Mouse (Mus musculus) liver, adult 2 months (tissue): ENCODE results near the gene Mlst8. TPM values are rescaled to one million over a fixed set of nuclear protein-coding genes. Genes with fewer than 3 reads are reported as not detected.

Experiments
- DNase-seq: peaks from one replicate; pipeline ENCODE4 v3.0.0-alpha.2; 2011; ENCODE audit warnings: low read depth, low spot score; ENCODE audit errors: extremely low read depth
- H3K27ac ChIP-seq: fragments of 200-500 bp; replicated peaks from 2 replicates; pipeline ENCODE4 v1.5.1; 2012; ENCODE audit warnings: low read depth, mild to moderate bottlenecking, control low read depth, inconsistent platforms, low read length; ENCODE audit not compliant: insufficient read depth
- H3K27me3 ChIP-seq: fragments of 200-500 bp; 2 replicates; pipeline ENCODE4 v1.6.1; 2012; ENCODE audit warnings: mild to moderate bottlenecking, moderate library complexity, low read length, inconsistent platforms; ENCODE audit not compliant: control insufficient read depth, insufficient read depth
- H3K36me3 ChIP-seq: fragments of 200-500 bp; 2 replicates; pipeline ENCODE4 v1.6.1; 2012; ENCODE audit warnings: low read length, inconsistent platforms; ENCODE audit not compliant: control insufficient read depth, insufficient read depth
- H3K4me1 ChIP-seq: fragments of 200-500 bp; 2 replicates; pipeline ENCODE4 v1.6.1; 2011; ENCODE audit warnings: low read length; ENCODE audit not compliant: control insufficient read depth, insufficient read depth
- H3K4me3 ChIP-seq: fragments of 200-500 bp; 2 replicates; pipeline ENCODE4 v1.5.1; 2011; ENCODE audit warnings: low read depth, mild to moderate bottlenecking, control low read depth, low read length, moderate library complexity; ENCODE audit not compliant: insufficient read depth
- H3K79me2 ChIP-seq: fragments of 200-500 bp; 2 replicates; pipeline ENCODE4 v1.6.1; 2012; ENCODE audit warnings: inconsistent platforms, mild to moderate bottlenecking, low read length, moderate library complexity; ENCODE audit not compliant: control insufficient read depth, insufficient read depth
- H3K9ac ChIP-seq: fragments of 200-500 bp; 2 replicates; pipeline ENCODE4 v1.6.1; 2012; ENCODE audit warnings: low read depth, mild to moderate bottlenecking, control low read depth, inconsistent platforms, low read length
- CTCF ChIP-seq: fragments of 200-500 bp; IDR thresholded peaks from 2 replicates; pipeline ENCODE4 v1.5.1; 2011; ENCODE audit warnings: low read depth, low read length, control low read depth
- POLR2A ChIP-seq: fragments of 200-500 bp; IDR thresholded peaks from 2 replicates; pipeline ENCODE4 v1.6.1; 2011; ENCODE audit warnings: low read length, control low read depth; ENCODE audit not compliant: insufficient read depth; ENCODE audit errors: extremely low read depth
- WGBS: fragments of 180-500 bp; shearing (Covaris S2); methylation state at CpG from one replicate; pipeline ENCODE4 v1.1.7; 2018; 5-methylcytosine and 5-hydroxymethylcytosine counted together
- polyA plus RNA-seq: library from polyadenylated mRNA; depleted of rRNA; stranded (reverse); fragments of >200 nt; gene quantifications from 2 replicates; pipeline ENCODE4 v1.2.3, GENCODE M21; 2012
- total RNA-seq: library from RNA; depleted of rRNA; stranded (reverse); fragments of >200 nt; gene quantifications from 2 replicates; pipeline ENCODE4 v1.2.3, GENCODE M21; 2014

The Mlst8 gene
- total and polyA plus RNA-seq, 2 experiments: 3.5 to 16.7 TPM

DNA sequence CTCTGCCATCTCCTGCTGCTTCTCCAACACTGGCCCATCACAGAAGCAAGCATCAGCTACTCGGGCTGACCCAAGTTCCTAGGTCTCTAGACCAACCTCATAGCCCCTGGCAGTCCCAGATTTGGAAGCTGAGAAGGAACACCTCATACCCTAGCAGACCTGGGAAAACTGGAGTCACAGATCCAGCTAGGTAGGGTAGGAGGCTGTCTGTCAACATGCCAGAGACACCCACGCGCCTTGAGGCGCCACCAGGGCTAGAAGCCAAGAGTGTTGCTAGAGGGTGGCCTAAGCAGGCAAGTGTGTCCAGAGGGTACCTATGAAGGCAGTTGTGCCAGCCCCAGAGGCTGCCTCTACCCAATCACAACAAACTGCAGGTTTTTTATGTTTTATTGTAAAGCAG is 35.5 kb downstream of the Mlst8 start:
- H3K4me3 ChIP-seq: no peak overlapping the region
- WGBS: 69% methylated on average over 4 of the region's 4 CpGs
- H3K27ac ChIP-seq: no peak overlapping the region
- peaks cover 21% of the 10 kb centered on the region; the same call in 1 of the 2 replicates for H3K36me3 ChIP-seq
- H3K4me1 ChIP-seq: no peaks in the 10 kb centered on the region
- no peaks in the 10 kb centered on the region for H3K79me2 ChIP-seq
- no peaks in the 10 kb centered on the region for H3K27me3 ChIP-seq
- no peak for DNase-seq
- H3K9ac ChIP-seq: no peak overlapping the region
- TF ChIP-seq CTCF: no peak
- no peak for TF ChIP-seq POLR2A

DNA sequence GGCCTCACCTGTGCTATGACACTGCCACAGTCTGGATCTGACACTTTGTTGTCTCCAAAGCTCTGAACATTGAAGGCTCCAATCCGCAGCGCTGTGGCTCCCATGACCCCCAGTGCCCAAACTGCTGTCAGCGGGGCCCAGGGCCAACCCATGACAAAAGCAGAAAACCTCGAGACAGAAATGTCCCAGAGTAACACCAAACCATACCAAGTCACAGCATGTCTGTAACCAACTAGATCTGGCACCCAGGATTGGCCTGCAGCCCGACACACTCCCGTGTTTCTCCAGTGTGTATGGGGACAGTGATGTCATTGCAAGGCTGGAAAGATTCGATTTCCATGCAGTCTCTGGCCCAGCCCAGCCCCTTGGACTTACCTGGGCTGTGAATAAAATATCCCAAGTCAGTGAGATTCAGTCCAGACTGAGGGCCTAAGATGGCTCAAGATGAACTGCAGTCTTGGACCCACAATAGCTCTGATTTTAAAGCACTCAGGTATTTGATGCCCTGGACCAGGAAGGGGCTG is 36.2 kb downstream of the Mlst8 start, which contains the start of gene Dnase1l2:
Dnase1l2 (minus strand) TSS at position 474 of the 524 bp plus-strand sequence.
- H3K4me1 ChIP-seq: no peaks in the 10 kb centered on the region
- no peak within 1 kb of the TSS for H3K27ac ChIP-seq
- peak; percentile 38 for DNase-seq
- peaks cover 26% of the 10 kb centered on the region for H3K36me3 ChIP-seq
- WGBS: 48% methylated on average over 7 of the region's 7 CpGs
- H3K4me3 ChIP-seq: no peak within 1 kb of the TSS
- TF ChIP-seq POLR2A: no peak
- H3K9ac ChIP-seq: no peak within 1 kb of the TSS
- no peaks in the 10 kb centered on the region for H3K27me3 ChIP-seq
- H3K79me2 ChIP-seq: no peaks in the 10 kb centered on the region

DNA sequence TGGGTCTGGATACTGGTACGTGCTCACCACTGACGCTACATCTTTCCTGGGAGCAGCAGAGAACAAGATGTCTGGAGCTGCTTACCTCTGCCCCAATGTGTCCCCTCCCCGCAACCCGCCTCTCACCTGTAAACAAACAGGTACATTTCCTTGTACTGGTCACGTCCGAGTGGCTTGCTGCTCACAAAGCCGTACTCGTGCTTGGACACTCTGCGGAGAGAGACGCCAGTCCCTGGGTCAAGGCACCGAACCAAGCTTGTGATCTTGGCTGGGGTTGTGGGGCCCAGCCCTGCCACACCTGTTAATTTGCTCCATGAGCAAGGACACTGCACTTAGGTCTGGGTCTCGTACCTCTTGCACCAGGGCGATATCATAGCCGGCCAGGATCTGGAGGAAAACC is 36.8 kb downstream of the Mlst8 start:
- H3K4me1 ChIP-seq: no peaks in the 10 kb centered on the region
- no peaks in the 10 kb centered on the region for H3K79me2 ChIP-seq
- H3K36me3 ChIP-seq: peaks cover 29% of the 10 kb centered on the region
- no peak overlapping the region for H3K9ac ChIP-seq
- TF ChIP-seq CTCF: no peak
- no peak for TF ChIP-seq POLR2A
- no peak overlapping the region for H3K4me3 ChIP-seq
- H3K27me3 ChIP-seq: no peaks in the 10 kb centered on the region
- H3K27ac ChIP-seq: no peak overlapping the region
- 88% methylated on average over 14 of the region's 14 CpGs for WGBS
- DNase-seq: no peak

DNA sequence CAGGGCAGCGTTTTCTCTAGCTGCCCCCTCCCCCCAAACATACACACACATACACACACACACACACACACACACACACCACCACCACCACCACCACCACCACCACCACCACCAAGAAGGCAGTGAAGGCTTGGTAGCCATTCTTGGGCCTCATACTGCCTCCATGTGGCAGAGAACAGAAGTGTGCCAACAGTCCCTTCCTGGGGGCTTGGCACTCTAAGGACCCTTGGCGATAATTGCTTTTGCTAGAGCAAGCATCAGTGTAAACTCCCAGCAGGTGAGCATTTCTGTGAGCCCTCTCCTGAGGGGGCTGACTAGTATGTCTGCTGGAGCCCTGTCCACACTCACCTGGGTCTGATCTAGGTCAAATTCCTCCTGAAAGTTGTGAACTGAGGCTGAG is 37.7 kb downstream of the Mlst8 start:
- H3K4me1 ChIP-seq: no peaks in the 10 kb centered on the region
- WGBS: 51% methylated on average over 2 of the region's 2 CpGs
- no peak overlapping the region for H3K4me3 ChIP-seq
- H3K36me3 ChIP-seq: peaks cover 33% of the 10 kb centered on the region
- no peaks in the 10 kb centered on the region for H3K27me3 ChIP-seq
- TF ChIP-seq CTCF (peak; percentile 47), POLR2A (no peak)
- no peaks in the 10 kb centered on the region for H3K79me2 ChIP-seq
- H3K27ac ChIP-seq: no peak overlapping the region
- no peak overlapping the region for H3K9ac ChIP-seq
- DNase-seq: no peak

DNA sequence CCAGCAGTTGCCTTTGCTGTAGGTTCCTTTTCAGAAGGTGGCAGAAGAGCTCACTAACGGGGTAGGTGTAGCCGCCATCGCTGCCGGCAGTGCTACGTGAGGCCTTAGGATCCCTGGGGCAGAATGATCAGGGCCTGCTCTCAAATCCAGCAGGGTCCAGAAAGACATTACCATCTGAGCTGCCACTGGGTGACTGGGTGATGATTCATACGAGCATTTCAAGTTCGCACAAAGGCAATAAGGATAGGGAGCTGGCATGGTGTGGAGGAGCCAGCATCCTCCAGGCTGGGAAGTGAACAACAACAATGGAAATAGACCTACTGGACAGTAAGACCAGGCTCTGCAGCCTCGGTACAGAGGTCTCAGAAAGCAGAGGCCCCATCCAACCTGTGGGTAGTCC is 38.5 kb downstream of the Mlst8 start:
- H3K9ac ChIP-seq: no peak overlapping the region
- H3K79me2 ChIP-seq: no peaks in the 10 kb centered on the region
- TF ChIP-seq CTCF (no peak), POLR2A (no peak)
- WGBS: 93% methylated on average over 8 of the region's 8 CpGs
- no peaks in the 10 kb centered on the region for H3K4me1 ChIP-seq
- H3K36me3 ChIP-seq: peaks cover 37% of the 10 kb centered on the region
- H3K27ac ChIP-seq: no peak overlapping the region
- no peak for DNase-seq
- H3K27me3 ChIP-seq: no peaks in the 10 kb centered on the region
- no peak overlapping the region for H3K4me3 ChIP-seq

DNA sequence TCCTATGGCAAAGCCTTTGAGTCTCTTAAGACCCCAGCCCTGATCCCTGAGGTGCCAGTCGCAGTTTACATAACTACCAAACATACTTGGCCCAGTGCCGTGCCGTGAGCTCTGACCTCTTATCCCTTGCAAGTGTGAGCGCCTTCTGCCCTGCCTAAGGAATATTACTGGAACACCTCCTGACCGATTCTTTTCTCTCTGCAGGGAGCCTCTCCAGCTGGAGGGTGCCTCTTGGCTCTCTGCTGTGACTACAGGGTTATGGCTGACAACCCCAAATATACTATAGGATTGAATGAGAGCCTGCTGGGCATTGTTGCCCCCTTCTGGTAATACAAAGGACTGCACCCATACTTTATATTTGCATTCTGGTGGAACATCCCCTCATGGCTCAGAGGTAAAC is 41.9 kb downstream of the Mlst8 start:
- peaks cover 57% of the 10 kb centered on the region for H3K36me3 ChIP-seq
- no peak overlapping the region for H3K4me3 ChIP-seq
- TF ChIP-seq CTCF (peak; percentile 48), POLR2A (no peak)
- no peak overlapping the region for H3K9ac ChIP-seq
- no peaks in the 10 kb centered on the region for H3K27me3 ChIP-seq
- no peak for DNase-seq
- no peaks in the 10 kb centered on the region for H3K4me1 ChIP-seq
- WGBS: 72% methylated on average over 5 of the region's 5 CpGs
- no peak overlapping the region for H3K27ac ChIP-seq
- H3K79me2 ChIP-seq: no peaks in the 10 kb centered on the region; the same call in 1 of the 2 replicates
